Mouse (Mus musculus) intestine, embryonic 16.5 days (tissue): Measurements from ENCODE around the gene Txlnb. TPM values are rescaled to one million over a fixed set of nuclear protein-coding genes. Genes with fewer than 3 reads are reported as not detected.
A peak's percentile ranks its signal among the peaks of the same experiment; 100 is the strongest.

ENCODE experiments used
- ATAC-seq: fragments of 200-750 bp; cut with Nextera tagmentation; 2 replicates; pipeline ENCODE4 v1.8.0; 2017; ENCODE audit warnings: moderate TSS enrichment, moderate library complexity
- H3K27ac ChIP-seq: fragments of 300-500 bp; sonication (generic); 2 replicates; pipeline ENCODE4 v1.5.1; 2014; ENCODE audit warnings: mild to moderate bottlenecking, low read length
- H3K27me3 ChIP-seq: fragments of 300-500 bp; sonication (generic); replicated peaks from 2 replicates; pipeline ENCODE4 v1.6.1; 2014; ENCODE audit warnings: low read length, control low read depth, mixed read lengths; ENCODE audit not compliant: control insufficient read depth, insufficient read depth
- H3K36me3 ChIP-seq: fragments of 300-500 bp; sonication (generic); 2 replicates; pipeline ENCODE4 v1.6.1; 2014; ENCODE audit warnings: low read length, control low read depth; ENCODE audit not compliant: control insufficient read depth, insufficient read depth
- H3K4me1 ChIP-seq: fragments of 300-500 bp; sonication (generic); 2 replicates; pipeline ENCODE4 v1.6.1; 2014; ENCODE audit warnings: low read length, control low read depth, mixed read lengths; ENCODE audit not compliant: control insufficient read depth, insufficient read depth
- H3K4me2 ChIP-seq: fragments of 300-500 bp; sonication (generic); 2 replicates; pipeline ENCODE4 v1.6.1; 2014; ENCODE audit warnings: low read depth, low read length, control low read depth
- H3K4me3 ChIP-seq: fragments of 300-500 bp; sonication (generic); 2 replicates; pipeline ENCODE4 v1.5.1; 2014; ENCODE audit warnings: mild to moderate bottlenecking, low read length
- H3K9ac ChIP-seq: fragments of 300-500 bp; sonication (generic); 2 replicates; pipeline ENCODE4 v1.6.1; 2014; ENCODE audit warnings: low read depth, low read length
- H3K9me3 ChIP-seq: fragments of 300-500 bp; sonication (generic); 2 replicates; pipeline ENCODE4 v1.6.1; 2016; ENCODE audit warnings: low read length, control low read depth; ENCODE audit not compliant: control insufficient read depth
- WGBS: fragments of 180-500 bp; shearing (Covaris S2); extraction: QIAGEN DNeasy Blood & Tissue Kit; methylation state at CpG from one replicate; pipeline ENCODE4 v1.1.7; 2014; 5-methylcytosine and 5-hydroxymethylcytosine counted together
- polyA plus RNA-seq: library from polyadenylated mRNA; unstranded; fragments of >200 nt; fragmentation: Nextera tagmentation; extraction: Ambion mirVana; gene quantifications from 2 replicates; pipeline ENCODE4 v1.2.1, GENCODE M21; 2015

Gene Txlnb
- 0.13 and 0.26 TPM in 2 replicates for polyA plus RNA-seq

- Histone ChIP-seq H3K36me3 (no peaks in the 10 kb centered on the region), H3K4me3 (no peak within 1 kb of the TSS), H3K4me2 (peak within 1 kb of the TSS; percentile 35), H3K9me3 (no peaks in the 10 kb centered on the region), H3K27me3 (no peaks in the 10 kb centered on the region), H3K27ac (no peak within 1 kb of the TSS), H3K9ac (0 out of 2 replicates have a peak within 1 kb of the TSS, but pooled peaks have one; percentile 42), H3K4me1 (no peaks in the 10 kb centered on the region)
- WGBS: 10% methylated on average over 13 of the region's 13 CpGs
- peak; percentile 86 for ATAC-seq
Measured at GRCm38 (mm10) chr10:17795767-17796631, at the start of gene Txlnb. Gene Txlnb (plus strand): TSS chr10:17796226.

DNA sequence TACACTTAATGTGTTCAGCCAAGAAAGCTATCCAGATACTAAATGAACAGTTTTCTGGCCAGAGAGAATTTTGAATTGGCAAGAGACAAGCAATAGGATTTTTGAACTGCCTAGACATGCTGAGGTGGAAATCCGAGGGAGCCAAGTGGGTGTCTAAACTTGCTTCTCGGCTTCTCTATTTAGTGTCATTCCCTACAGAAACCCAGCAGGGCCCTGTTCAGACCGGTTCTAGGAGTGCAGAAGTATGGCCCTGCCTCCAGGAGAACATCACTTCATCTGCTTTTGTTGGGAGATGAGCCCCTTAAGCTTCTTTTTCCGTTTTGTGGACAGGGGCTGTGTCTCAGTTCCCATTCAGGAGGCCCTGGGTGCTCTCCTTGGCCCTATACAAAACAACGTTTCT lies 43.5 kb upstream of the Txlnb start:
- no peak for ATAC-seq
- Histone ChIP-seq H3K36me3 (no peaks in the 10 kb centered on the region), H3K9ac (no peak overlapping the region), H3K9me3 (no peaks in the 10 kb centered on the region), H3K27ac (no peak overlapping the region), H3K4me2 (no peak overlapping the region), H3K4me3 (no peak overlapping the region), H3K27me3 (no peaks in the 10 kb centered on the region), H3K4me1 (no peaks in the 10 kb centered on the region)
- WGBS: 81% methylated on average over 5 of the region's 5 CpGs

DNA sequence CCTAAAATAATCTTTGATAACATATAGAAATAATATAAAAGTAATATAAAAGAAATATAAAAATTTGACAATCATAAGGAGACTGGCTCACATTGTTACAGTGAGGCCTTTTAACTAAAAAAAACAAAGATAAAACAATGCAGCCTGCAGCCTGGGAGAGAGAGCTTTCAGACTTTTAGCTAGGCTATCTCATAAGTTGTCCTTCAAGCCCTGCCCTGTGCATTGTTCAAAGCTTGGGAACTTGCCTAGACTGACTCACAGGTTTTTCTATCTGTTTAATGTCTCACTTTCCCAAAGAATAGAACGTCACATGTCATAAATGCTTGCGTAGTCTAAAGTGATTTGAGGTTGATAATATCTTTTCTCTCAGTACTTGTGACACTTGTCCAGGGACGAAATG lies 36.3 kb upstream of the Txlnb start:
- ATAC-seq: no peak
- Histone ChIP-seq H3K4me1 (0 out of 2 replicates have a peak, but pooled peaks cover 2% of the 10 kb centered on the region), H3K4me3 (no peak overlapping the region), H3K4me2 (no peak overlapping the region), H3K27ac (no peak overlapping the region), H3K27me3 (no peaks in the 10 kb centered on the region), H3K9ac (no peak overlapping the region), H3K36me3 (no peaks in the 10 kb centered on the region), H3K9me3 (no peaks in the 10 kb centered on the region)
- WGBS: 65% methylated on average over 3 of the region's 3 CpGs

DNA sequence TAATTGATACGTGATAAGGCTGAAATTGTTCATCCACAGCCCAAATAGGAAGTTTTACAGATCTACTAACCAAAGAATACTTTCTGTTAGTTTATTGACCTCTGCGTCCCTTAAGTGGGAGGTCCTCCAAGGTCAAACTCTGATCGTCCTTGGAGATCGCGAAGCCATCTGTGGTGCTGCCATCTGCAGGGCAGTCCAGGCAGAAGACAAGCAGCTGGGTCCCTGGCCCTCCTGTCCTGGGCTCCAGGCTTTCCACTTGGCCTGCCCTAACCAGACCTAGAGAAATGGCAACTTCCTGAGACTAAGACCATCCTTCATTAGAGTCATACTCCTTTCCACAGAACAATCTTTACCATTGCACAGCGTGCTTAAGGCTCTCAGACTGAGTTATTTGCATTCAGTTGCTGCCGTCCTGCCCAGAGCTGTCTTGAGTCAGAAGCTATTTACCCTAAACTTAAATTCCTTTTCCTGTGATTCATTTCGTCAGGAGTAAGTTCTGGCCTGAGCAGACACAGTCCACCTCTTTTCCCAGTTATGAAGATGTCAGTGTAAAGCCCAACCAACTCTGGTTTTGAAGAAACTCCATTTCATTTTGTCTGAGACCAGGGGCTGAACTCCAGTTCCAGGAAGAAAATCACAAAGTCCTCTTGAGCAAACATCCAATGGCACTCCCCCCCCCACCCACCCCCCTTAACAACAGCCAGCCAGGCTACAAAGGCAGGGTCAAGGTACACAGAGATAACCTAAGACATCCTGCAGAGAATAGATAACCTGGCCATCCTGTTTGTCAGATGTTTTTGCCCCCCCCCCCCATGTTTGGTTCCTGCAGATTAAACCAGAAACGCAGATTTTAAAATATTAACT lies 35.0 kb upstream of the Txlnb start:
- Histone ChIP-seq H3K27ac (peak overlapping the region; percentile 70), H3K4me3 (no peak overlapping the region), H3K9me3 (no peaks in the 10 kb centered on the region), H3K27me3 (no peaks in the 10 kb centered on the region), H3K36me3 (no peaks in the 10 kb centered on the region), H3K4me2 (no peak overlapping the region; the same call in 1 of the 2 replicates), H3K4me1 (0 out of 2 replicates have a peak, but pooled peaks cover 2% of the 10 kb centered on the region), H3K9ac (no peak overlapping the region)
- ATAC-seq: peak; percentile 91
- 43% methylated on average over 9 of the region's 9 CpGs for WGBS

GRCm38 (mm10) chr10:17761652-17762051 lies 34.4 kb upstream of the Txlnb start:
- H3K9ac ChIP-seq: no peak overlapping the region
- 0 out of 2 replicates have a peak, but pooled peaks cover 2% of the 10 kb centered on the region for H3K4me1 ChIP-seq
- no peaks in the 10 kb centered on the region for H3K36me3 ChIP-seq
- no peaks in the 10 kb centered on the region for H3K9me3 ChIP-seq
- H3K4me3 ChIP-seq: no peak overlapping the region
- ATAC-seq: no peak
- no peak overlapping the region for H3K4me2 ChIP-seq
- H3K27ac ChIP-seq: no peak overlapping the region
- no peaks in the 10 kb centered on the region for H3K27me3 ChIP-seq
- 61% methylated on average over 1 of the region's 1 CpGs for WGBS

DNA sequence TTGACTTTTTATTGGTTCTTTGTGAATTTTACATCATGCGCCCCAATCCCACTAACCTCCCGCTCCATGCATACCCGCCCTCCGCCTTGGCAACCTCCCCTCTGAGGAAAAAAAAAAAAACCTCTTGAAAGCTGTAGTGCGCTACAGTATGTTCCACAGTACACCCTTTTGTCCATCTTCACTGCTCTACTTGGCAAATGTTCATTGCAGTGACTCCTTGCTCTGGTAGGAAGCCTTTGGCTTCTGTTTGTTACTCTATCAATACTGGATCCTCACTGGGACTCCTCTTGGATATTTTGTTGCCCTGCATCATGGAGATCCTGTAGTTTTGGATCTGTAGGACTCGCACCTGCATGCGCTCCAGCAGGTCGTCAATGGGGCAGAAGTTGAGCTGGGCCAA lies 33.1 kb upstream of the Txlnb start:
- Histone ChIP-seq H3K4me1 (0 out of 2 replicates have a peak, but pooled peaks cover 2% of the 10 kb centered on the region), H3K9ac (no peak overlapping the region), H3K4me2 (no peak overlapping the region), H3K9me3 (no peaks in the 10 kb centered on the region), H3K36me3 (no peaks in the 10 kb centered on the region), H3K27me3 (no peaks in the 10 kb centered on the region), H3K4me3 (no peak overlapping the region), H3K27ac (no peak overlapping the region)
- 95% methylated on average over 8 of the region's 8 CpGs for WGBS
- no peak for ATAC-seq

DNA sequence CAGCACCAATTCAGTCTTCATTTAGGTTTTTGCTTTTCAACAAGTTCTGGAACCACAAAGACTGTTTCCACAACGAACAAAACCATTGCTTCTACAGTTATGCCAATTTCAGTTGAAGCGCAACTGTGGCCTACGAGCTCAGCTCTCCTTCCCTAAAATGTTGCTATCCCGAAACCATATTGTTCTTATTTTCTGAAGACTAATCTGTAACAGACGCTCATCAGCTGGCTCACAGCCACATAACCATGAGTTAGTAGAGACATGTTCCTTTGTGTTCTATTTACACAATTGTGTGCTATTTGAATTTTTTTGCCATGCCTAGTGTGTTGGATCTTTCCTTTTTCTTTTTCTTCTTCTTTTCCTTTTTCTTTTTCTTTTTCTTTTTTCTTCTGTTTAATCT lies 26.2 kb upstream of the Txlnb start:
- WGBS: 76% methylated on average over 5 of the region's 5 CpGs
- Histone ChIP-seq H3K4me3 (no peak overlapping the region), H3K9me3 (no peaks in the 10 kb centered on the region), H3K36me3 (no peaks in the 10 kb centered on the region), H3K27ac (no peak overlapping the region), H3K4me1 (no peaks in the 10 kb centered on the region), H3K4me2 (no peak overlapping the region), H3K9ac (no peak overlapping the region), H3K27me3 (no peaks in the 10 kb centered on the region)
- ATAC-seq: no peak

DNA sequence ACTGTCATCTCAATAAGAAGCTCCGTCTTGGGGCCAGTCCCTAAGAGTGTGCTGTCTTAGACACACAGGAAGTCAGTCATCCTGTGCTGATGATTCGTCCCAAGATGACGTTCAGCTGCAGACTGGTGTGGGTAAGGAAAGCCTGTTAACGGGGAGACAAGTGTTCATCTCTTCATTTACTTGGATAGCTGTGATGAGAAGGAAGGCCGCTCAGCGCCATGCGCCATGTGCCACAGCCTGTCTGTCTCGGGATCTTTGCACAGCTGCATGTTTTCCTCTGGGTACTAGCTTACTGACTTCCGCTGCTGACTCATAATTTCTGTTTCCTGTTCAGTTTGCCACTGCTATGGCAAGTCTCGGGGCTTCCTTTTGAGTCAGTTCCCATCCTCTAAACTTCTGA lies 23.7 kb upstream of the Txlnb start:
- 75% methylated on average over 10 of the region's 10 CpGs for WGBS
- ATAC-seq: no peak

GRCm38 (mm10) chr10:17774366-17774765 lies 21.7 kb upstream of the Txlnb start:
- Histone ChIP-seq H3K4me3 (no peak overlapping the region), H3K9ac (no peak overlapping the region), H3K27me3 (no peaks in the 10 kb centered on the region), H3K36me3 (no peaks in the 10 kb centered on the region), H3K4me1 (no peaks in the 10 kb centered on the region), H3K27ac (no peak overlapping the region), H3K9me3 (no peaks in the 10 kb centered on the region), H3K4me2 (no peak overlapping the region)
- WGBS: 83% methylated on average over 3 of the region's 3 CpGs
- no peak for ATAC-seq

More for the DNA sequence above, 23.7 kb upstream of the Txlnb start:
- Histone ChIP-seq H3K27me3 (no peaks in the 10 kb centered on the region), H3K9me3 (no peaks in the 10 kb centered on the region), H3K27ac (no peak overlapping the region), H3K4me2 (no peak overlapping the region), H3K36me3 (no peaks in the 10 kb centered on the region), H3K9ac (no peak overlapping the region), H3K4me3 (no peak overlapping the region), H3K4me1 (no peaks in the 10 kb centered on the region)
